Mouse (Mus musculus): ENCODE measurements around the gene Btnl2. TPM values are rescaled to one million over a fixed set of nuclear protein-coding genes. Genes with fewer than 3 reads are reported as not detected.

Btnl2 gene
- polyA plus RNA-seq, 1 experiment from 2014 or later, result not detected

DNA sequence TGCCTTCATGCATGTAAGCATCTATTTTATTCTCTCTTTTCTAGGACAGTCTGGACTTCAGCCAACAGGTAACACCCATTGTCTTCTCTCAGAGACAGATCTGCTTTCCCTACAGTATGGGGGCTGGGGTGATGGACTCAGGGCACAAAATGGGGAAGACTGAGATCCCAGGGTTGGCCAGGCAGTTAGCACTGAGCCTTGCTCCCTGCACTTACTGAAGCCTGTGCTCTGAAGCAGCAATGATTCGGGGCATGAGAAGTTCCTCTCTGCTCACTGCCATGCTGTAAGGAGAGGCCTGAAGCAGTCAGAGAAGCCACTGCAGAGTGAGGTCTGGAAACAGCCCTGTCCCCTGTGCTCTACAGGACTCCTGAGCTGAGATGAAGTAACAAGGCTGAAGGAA is 39.1 kb upstream of the Btnl2 start:
- 88% methylated on average over 1 of the region's 1 CpGs for WGBS
- no peaks in the 10 kb centered on the region for H3K27me3 ChIP-seq
- H3K36me3 ChIP-seq, result no peaks in the 10 kb centered on the region
- no peak overlapping the region for H3K4me3 ChIP-seq
- H3K9ac ChIP-seq, result no peak overlapping the region
- no peaks in the 10 kb centered on the region for H3K4me1 ChIP-seq
- no peak overlapping the region for H3K4me2 ChIP-seq (replicated peaks)
- no peak overlapping the region for H3K27ac ChIP-seq
- no peak for ATAC-seq (ENCODE audit: insufficient number of reproducible peaks, insufficient read depth, low FRiP score, low TSS enrichment)
- H3K9me3 ChIP-seq, result no peaks in the 10 kb centered on the region

DNA sequence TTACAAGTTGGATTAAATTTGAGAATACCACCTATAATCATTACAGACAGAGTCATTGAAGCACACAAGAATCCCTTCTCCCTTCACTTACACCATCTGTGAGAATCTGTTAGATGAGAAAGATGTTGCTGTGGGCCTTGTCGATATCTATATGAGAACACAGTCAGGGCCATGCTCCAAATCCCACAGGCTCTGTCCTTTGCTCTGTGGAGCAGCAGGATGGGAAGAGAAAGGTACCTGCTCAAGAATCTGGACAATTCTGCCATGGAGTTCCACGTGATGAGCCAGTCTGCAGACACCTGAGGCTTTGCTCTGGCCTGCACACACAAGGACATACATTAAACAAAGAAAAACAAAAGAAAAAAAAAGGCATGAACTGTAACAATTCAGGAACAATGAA is 37.9 kb upstream of the Btnl2 start:
- no peaks in the 10 kb centered on the region for H3K9me3 ChIP-seq
- H3K4me3 ChIP-seq, result no peak overlapping the region
- no peak overlapping the region for H3K4me2 ChIP-seq (replicated peaks)
- H3K27me3 ChIP-seq, result no peaks in the 10 kb centered on the region
- 80% methylated on average over 2 of the region's 2 CpGs for WGBS
- ATAC-seq (ENCODE audit: insufficient number of reproducible peaks, insufficient read depth, low FRiP score, low TSS enrichment), result no peak
- H3K27ac ChIP-seq, result no peak overlapping the region
- H3K36me3 ChIP-seq, result no peaks in the 10 kb centered on the region
- no peak overlapping the region for H3K9ac ChIP-seq
- H3K4me1 ChIP-seq, result no peaks in the 10 kb centered on the region

DNA sequence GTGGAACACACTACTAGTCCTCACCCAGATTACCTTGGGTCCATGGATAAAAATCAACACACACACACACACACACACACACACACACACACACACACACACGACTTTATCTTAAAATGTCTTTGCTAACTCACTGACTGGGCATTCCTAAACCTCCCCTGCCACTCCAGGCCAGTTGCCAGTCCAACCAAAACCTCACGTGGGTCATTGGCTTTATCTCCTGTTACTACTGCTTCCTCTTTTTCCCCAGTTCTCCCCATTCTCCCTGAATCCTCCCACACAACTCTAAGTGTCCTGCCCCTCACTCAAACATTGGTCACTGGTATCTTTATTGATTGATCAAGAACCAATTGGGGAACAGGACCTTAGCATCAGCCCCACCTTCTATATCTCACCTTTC is 37.3 kb upstream of the Btnl2 start:
- H3K27ac ChIP-seq, result no peak overlapping the region
- no peaks in the 10 kb centered on the region for H3K4me1 ChIP-seq
- 44% methylated on average over 2 of the region's 2 CpGs for WGBS
- H3K4me3 ChIP-seq, result no peak overlapping the region
- H3K36me3 ChIP-seq, result no peaks in the 10 kb centered on the region
- no peak for ATAC-seq (ENCODE audit: insufficient number of reproducible peaks, insufficient read depth, low FRiP score, low TSS enrichment)
- no peak overlapping the region for H3K9ac ChIP-seq
- H3K27me3 ChIP-seq, result no peaks in the 10 kb centered on the region
- H3K4me2 ChIP-seq (replicated peaks), result no peak overlapping the region
- no peaks in the 10 kb centered on the region for H3K9me3 ChIP-seq

DNA sequence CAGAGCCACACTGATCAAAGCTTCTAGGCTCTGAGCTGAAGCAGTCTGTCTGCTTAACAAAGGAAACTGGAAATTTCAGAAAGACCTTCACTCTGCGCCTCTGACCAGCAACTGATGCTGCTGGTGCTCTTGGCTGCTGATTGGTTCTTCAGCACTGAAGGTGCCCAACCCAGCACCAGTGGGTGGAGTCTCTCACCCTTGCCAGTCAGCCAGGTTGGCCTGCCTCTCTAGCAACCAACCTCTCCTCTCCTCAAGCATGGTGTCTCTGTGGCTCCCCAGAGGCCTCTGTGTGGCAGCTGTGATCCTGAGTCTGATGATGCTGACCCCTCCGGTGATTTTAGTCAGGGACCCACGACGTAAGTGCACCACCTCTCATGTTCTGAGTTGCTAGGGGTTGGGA is 29.2 kb upstream of the Btnl2 start, which contains the start of gene H2-Eb2:
Gene H2-Eb2 (plus strand): TSS at position 230 of the 400 bp plus-strand sequence.
- no peaks in the 10 kb centered on the region for H3K9me3 ChIP-seq
- H3K27me3 ChIP-seq, result no peaks in the 10 kb centered on the region
- no peaks in the 10 kb centered on the region for H3K4me1 ChIP-seq
- H3K36me3 ChIP-seq, result no peaks in the 10 kb centered on the region
- H3K4me3 ChIP-seq, result no peak within 1 kb of the TSS
- no peak for ATAC-seq (ENCODE audit: insufficient number of reproducible peaks, insufficient read depth, low FRiP score, low TSS enrichment)
- WGBS, result 45% methylated on average over 4 of the region's 4 CpGs
- no peak within 1 kb of the TSS for H3K27ac ChIP-seq
- H3K9ac ChIP-seq, result no peak within 1 kb of the TSS
- H3K4me2 ChIP-seq (replicated peaks), result no peak within 1 kb of the TSS

DNA sequence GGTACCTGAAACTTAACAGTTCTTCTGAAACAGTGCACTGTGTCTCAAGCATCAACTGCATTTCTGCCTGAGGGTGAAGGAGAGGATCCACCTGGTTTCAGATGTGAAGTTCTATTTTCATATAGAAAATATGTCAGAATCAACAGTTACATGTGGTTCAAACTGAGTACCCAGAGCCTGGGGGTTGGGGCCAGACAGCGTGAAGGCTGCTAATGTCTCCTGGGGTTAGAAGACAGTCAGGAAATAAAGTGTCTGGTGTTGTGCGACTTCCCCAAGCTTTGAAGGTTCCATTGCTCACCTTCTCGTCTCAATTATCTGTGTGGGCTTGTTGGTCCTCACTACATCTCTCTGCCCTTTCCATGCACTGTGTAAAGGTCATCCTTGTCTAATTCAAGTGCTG is 28.2 kb upstream of the Btnl2 start:
- Histone ChIP-seq H3K27me3 (no peaks in the 10 kb centered on the region), H3K36me3 (no peaks in the 10 kb centered on the region), H3K9me3 (no peaks in the 10 kb centered on the region), H3K4me2 (replicated peaks) (no peak overlapping the region), H3K27ac (no peak overlapping the region), H3K4me3 (no peak overlapping the region), H3K9ac (no peak overlapping the region), H3K4me1 (no peaks in the 10 kb centered on the region)
- ATAC-seq (ENCODE audit: insufficient number of reproducible peaks, insufficient read depth, low FRiP score, low TSS enrichment), result no peak
- 80% methylated on average over 3 of the region's 3 CpGs for WGBS

DNA sequence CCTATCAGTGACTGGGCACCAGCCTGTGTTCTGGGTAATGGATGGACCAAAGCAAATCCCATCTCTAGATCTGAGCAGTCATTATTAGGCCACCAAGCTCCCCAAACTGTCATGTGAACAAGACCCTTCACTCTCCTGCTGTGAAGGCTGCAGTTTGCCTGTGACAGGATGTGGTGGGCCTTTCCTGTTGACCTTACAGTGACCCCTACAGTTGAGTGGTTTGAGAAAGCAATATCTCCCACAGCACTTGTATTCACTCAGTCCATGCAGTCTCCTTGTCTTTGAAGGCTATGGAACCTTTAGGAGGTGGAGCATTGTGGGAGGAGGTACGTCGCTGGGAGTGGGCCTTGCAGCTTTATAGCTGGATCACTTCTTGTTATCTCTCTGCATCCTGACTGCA is 24.8 kb upstream of the Btnl2 start:
- no peaks in the 10 kb centered on the region for H3K9me3 ChIP-seq

DNA sequence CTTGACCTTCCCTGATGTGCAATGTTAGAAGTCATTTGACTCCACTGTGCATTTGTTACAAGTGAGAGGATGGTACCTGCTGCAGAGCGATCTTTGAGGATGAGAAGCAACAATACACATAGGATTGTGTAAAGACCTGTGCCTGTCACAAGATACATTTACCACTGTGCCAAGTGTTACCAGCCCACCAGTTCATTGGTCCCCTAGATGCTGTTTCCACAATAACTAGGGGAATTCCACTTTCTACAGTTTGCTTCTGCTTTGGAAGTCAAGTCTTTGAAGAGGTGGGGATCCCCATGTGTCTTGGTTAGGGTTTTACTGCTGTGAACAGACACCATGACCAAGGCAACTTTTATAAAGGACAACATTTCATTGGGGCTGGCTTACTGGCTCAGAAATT is 23.4 kb upstream of the Btnl2 start:
- Histone ChIP-seq H3K9me3 (no peaks in the 10 kb centered on the region), H3K27me3 (no peaks in the 10 kb centered on the region), H3K4me3 (no peak overlapping the region), H3K27ac (no peak overlapping the region), H3K9ac (no peak overlapping the region), H3K4me2 (replicated peaks) (no peak overlapping the region), H3K4me1 (no peaks in the 10 kb centered on the region), H3K36me3 (no peaks in the 10 kb centered on the region)
- no peak for ATAC-seq (ENCODE audit: insufficient number of reproducible peaks, insufficient read depth, low FRiP score, low TSS enrichment)
- 97% methylated on average over 1 of the region's 1 CpGs for WGBS

More for the DNA sequence above, 24.8 kb upstream of the Btnl2 start:
- H3K4me3 ChIP-seq, result no peak overlapping the region
- no peak for ATAC-seq (ENCODE audit: insufficient number of reproducible peaks, insufficient read depth, low FRiP score, low TSS enrichment)
- H3K27ac ChIP-seq, result no peak overlapping the region
- H3K27me3 ChIP-seq, result no peaks in the 10 kb centered on the region
- no peaks in the 10 kb centered on the region for H3K4me1 ChIP-seq
- WGBS, result 77% methylated on average over 2 of the region's 2 CpGs
- H3K4me2 ChIP-seq (replicated peaks), result no peak overlapping the region
- no peak overlapping the region for H3K9ac ChIP-seq
- H3K36me3 ChIP-seq, result no peaks in the 10 kb centered on the region

DNA sequence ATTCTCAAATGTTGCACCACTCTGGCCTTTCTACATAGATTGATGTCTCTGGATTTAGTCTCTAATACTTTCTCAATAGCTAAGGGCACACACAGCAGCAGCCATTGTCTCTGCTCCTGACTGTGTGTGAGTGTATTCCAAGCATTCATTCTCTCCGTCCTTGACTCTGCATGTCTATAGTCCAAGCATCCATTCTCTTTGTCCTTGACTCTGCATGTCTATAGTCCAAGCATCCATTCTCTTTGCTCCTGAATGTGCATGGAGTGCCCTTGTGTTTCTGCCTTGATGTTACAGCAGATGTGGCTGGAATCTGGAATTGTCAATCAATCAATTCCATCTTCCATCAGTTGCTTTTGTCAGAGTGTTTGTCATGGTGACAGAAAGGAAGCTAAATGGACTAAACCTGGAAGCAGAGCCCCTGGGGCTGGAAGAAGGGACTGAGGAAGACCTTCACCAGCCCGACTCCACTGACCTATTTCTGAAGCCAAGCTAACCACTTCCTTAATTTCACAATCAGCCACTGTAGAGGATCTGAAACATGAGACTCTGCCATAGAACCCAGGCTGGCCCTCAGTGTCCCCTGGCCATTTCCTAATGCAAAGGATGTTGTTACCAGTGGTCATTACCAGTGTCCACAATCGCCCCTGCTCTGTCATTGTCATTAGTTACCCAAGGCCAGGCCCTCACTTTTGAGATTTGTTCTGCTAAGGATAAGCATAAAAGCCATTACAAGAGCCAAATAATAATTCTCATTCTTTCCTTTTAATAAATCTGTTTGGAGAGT is 13.8 kb upstream of the Btnl2 start:
- H3K27ac ChIP-seq, result no peak overlapping the region
- ATAC-seq (ENCODE audit: insufficient number of reproducible peaks, insufficient read depth, low FRiP score, low TSS enrichment), result no peak
- no peak overlapping the region for H3K9ac ChIP-seq
- no peaks in the 10 kb centered on the region for H3K9me3 ChIP-seq
- no peaks in the 10 kb centered on the region for H3K36me3 ChIP-seq
- 45% methylated on average over 3 of the region's 3 CpGs for WGBS
- no peak overlapping the region for H3K4me3 ChIP-seq
- H3K4me2 ChIP-seq (replicated peaks), result no peak overlapping the region
- no peaks in the 10 kb centered on the region for H3K27me3 ChIP-seq
- H3K4me1 ChIP-seq, result no peaks in the 10 kb centered on the region

DNA sequence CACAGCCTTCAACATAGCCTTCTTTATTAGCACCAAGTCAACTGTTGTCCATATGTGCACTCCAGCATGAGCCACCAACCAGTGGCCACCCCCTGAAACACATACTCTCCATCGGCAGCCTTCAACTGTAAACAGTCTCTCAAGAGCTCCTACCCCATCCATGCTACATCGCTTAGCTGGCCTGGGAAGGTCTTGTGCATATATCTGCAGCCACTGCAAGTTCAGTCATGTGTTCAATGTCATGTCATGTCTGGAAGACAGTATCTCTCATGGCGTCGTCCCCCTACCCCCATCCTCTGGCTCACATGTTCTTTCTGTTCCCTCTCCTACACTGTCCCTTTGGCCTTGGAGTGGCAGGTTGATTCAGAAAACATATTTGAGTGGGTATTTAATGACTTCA is 9.7 kb upstream of the Btnl2 start:
- H3K4me1 ChIP-seq, result no peaks in the 10 kb centered on the region
- H3K9ac ChIP-seq, result no peak overlapping the region
- H3K9me3 ChIP-seq, result no peaks in the 10 kb centered on the region
- H3K27me3 ChIP-seq, result no peaks in the 10 kb centered on the region
- H3K4me3 ChIP-seq, result no peak overlapping the region
- 84% methylated on average over 4 of the region's 4 CpGs for WGBS
- no peak overlapping the region for H3K4me2 ChIP-seq (replicated peaks)
- H3K36me3 ChIP-seq, result no peaks in the 10 kb centered on the region
- H3K27ac ChIP-seq, result no peak overlapping the region
- ATAC-seq (ENCODE audit: insufficient number of reproducible peaks, insufficient read depth, low FRiP score, low TSS enrichment), result no peak

DNA sequence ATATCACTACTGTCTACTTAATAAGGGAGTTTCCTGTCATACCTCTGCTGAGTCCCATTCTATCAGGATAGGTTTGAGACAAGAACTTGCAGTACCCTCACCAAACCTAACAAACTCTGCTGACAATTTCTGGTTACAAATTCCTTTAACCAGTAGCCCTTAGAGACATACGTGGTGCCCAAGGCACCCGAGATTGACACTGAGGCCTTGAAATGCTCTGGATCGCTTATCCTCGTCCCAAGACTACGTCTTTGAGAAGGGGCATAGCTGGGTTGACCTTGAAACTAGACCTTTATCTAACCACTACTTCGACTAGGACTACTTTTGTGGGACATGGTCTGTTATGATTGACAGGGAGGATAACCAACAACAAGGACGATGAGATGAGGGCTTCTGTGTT is 9.1 kb upstream of the Btnl2 start:
- Histone ChIP-seq H3K9me3 (no peaks in the 10 kb centered on the region), H3K36me3 (no peaks in the 10 kb centered on the region), H3K4me2 (replicated peaks) (no peak overlapping the region), H3K27ac (no peak overlapping the region), H3K4me3 (no peak overlapping the region), H3K27me3 (no peaks in the 10 kb centered on the region), H3K4me1 (no peaks in the 10 kb centered on the region), H3K9ac (no peak overlapping the region)
- WGBS, result 87% methylated on average over 7 of the region's 7 CpGs
- ATAC-seq (ENCODE audit: insufficient number of reproducible peaks, insufficient read depth, low FRiP score, low TSS enrichment), result no peak

DNA sequence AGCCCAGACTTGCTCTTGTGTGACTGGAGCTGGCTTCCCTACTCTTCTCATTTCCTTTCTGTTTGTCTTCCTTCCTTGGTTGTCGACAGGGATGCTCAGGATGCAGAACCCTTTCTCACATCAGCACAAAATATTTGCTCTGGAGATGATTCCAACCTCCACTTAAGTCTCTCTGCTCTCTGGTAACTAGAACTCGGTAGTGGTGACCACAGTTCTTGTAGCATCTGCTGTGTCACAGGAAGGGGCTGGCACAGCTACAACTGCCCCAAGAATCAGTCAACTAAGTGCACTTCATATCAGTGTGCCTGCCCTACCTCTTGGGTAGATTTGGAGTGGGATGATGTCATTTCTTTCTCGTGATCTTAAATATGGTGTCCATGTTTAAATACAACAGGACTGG is 8.6 kb upstream of the Btnl2 start:
- Histone ChIP-seq H3K4me3 (no peak overlapping the region), H3K9me3 (no peaks in the 10 kb centered on the region), H3K27me3 (no peaks in the 10 kb centered on the region), H3K36me3 (no peaks in the 10 kb centered on the region), H3K4me1 (no peaks in the 10 kb centered on the region), H3K9ac (no peak overlapping the region), H3K27ac (no peak overlapping the region), H3K4me2 (replicated peaks) (no peak overlapping the region)
- 67% methylated on average over 3 of the region's 3 CpGs for WGBS
- ATAC-seq (ENCODE audit: insufficient number of reproducible peaks, insufficient read depth, low FRiP score, low TSS enrichment), result no peak

DNA sequence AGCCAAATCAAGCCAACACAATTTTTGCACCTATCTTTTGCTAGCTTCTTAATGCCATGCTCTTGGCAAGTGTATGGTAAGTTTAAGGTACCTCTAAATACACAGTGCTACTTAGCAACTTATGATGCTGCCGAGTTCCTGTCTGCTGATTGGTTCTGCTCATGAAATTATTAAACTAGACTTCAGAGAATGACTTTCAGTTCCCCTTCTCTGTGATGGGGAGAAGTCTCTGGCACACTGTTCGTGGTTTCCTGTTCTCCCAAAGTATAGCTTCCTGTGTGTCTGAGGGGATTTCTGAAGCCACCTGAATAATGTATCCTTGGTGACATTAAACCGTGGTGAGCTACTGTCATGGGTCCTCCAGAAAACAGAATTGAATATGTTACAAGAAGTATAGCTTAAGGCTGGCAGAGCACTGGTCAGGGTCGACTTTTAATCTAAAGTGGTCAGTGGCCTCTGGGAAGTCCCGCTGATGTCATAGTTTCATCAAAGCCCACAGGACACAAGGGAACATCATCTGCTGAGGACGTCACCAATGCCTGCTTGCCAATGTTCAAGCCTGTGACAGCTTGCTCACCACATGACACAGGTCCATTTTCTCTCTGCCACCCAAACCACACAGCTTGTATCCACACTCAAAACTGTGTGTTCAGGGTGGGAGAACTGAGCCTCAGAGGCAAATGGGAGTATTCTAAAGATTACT is 6.9 kb upstream of the Btnl2 start:
- Histone ChIP-seq H3K27me3 (no peaks in the 10 kb centered on the region), H3K9ac (no peak overlapping the region), H3K9me3 (no peaks in the 10 kb centered on the region), H3K27ac (no peak overlapping the region), H3K4me2 (replicated peaks) (no peak overlapping the region), H3K36me3 (no peaks in the 10 kb centered on the region), H3K4me3 (no peak overlapping the region), H3K4me1 (no peaks in the 10 kb centered on the region)
- WGBS, result 64% methylated on average over 6 of the region's 6 CpGs
- no peak for ATAC-seq (ENCODE audit: insufficient number of reproducible peaks, insufficient read depth, low FRiP score, low TSS enrichment)
